Mouse (Mus musculus) hindbrain, embryonic 12.5 days (tissue): ENCODE data around the gene Pdk4. TPM values are rescaled to one million over a fixed set of nuclear protein-coding genes. Genes with fewer than 3 reads are reported as not detected.

Experiments
- ATAC-seq: fragments of 200-750 bp; cut with Nextera tagmentation; 2 replicates; pipeline ENCODE4 v1.8.0; 2017; ENCODE audit warnings: moderate TSS enrichment; ENCODE audit not compliant: low FRiP score
- H3K27ac ChIP-seq: fragments of 300-500 bp; sonication (generic); 2 replicates; pipeline ENCODE4 v1.5.1; 2016; ENCODE audit warnings: mild to moderate bottlenecking
- H3K27me3 ChIP-seq: fragments of 300-500 bp; sonication (generic); 2 replicates; pipeline ENCODE4 v1.6.1; 2016; ENCODE audit warnings: mild to moderate bottlenecking
- H3K36me3 ChIP-seq: fragments of 300-500 bp; sonication (generic); 2 replicates; pipeline ENCODE4 v1.6.1; 2016; ENCODE audit warnings: mild to moderate bottlenecking
- H3K4me1 ChIP-seq: fragments of 300-500 bp; sonication (generic); 2 replicates; pipeline ENCODE4 v1.6.1; 2016
- H3K4me2 ChIP-seq: fragments of 300-500 bp; sonication (generic); replicated peaks from 2 replicates; pipeline ENCODE4 v1.6.1; 2016; ENCODE audit warnings: mild to moderate bottlenecking
- H3K4me3 ChIP-seq: fragments of 300-500 bp; sonication (generic); 2 replicates; pipeline ENCODE4 v1.5.1; 2016; ENCODE audit warnings: mild to moderate bottlenecking
- H3K9ac ChIP-seq: fragments of 300-500 bp; sonication (generic); 2 replicates; pipeline ENCODE4 v1.6.1; 2016; ENCODE audit warnings: mild to moderate bottlenecking, moderate library complexity
- H3K9me3 ChIP-seq: fragments of 300-500 bp; sonication (generic); replicated peaks from 2 replicates; pipeline ENCODE4 v1.6.1; 2016; ENCODE audit warnings: mild to moderate bottlenecking
- WGBS: fragments of 180-500 bp; shearing (Covaris S2); methylation state at CpG from one replicate; pipeline ENCODE4 v1.1.7; 2016; 5-methylcytosine and 5-hydroxymethylcytosine counted together
- polyA plus RNA-seq: library from polyadenylated mRNA; unstranded; fragments of >200 nt; fragmentation: Nextera tagmentation; extraction: Ambion mirVana; gene quantifications from 2 replicates; pipeline ENCODE4 v1.2.1, GENCODE M21; 2016

Gene Pdk4
- polyA plus RNA-seq, 1 experiment from 2014 or later: 1.6 TPM

- H3K9ac ChIP-seq: no peak overlapping the region
- no peak overlapping the region for H3K4me3 ChIP-seq
- no peaks in the 10 kb centered on the region for H3K36me3 ChIP-seq
- H3K27ac ChIP-seq: no peak overlapping the region
- no peak for ATAC-seq
- peaks cover 7% of the 10 kb centered on the region; the same call in 1 of the 2 replicates for H3K4me1 ChIP-seq
- H3K4me2 ChIP-seq: peak overlapping the region; percentile 24
- no peaks in the 10 kb centered on the region for H3K9me3 ChIP-seq
- no peaks in the 10 kb centered on the region for H3K27me3 ChIP-seq
- 13% methylated on average over 14 of the region's 14 CpGs for WGBS
These were observed 53.6 kb downstream of the Pdk4 start for GRCm38 (mm10) chr6:5442316-5443085.

- Histone ChIP-seq H3K9me3 (no peaks in the 10 kb centered on the region), H3K36me3 (no peaks in the 10 kb centered on the region), H3K4me1 (peaks cover 7% of the 10 kb centered on the region; the same call in 1 of the 2 replicates), H3K4me3 (no peak overlapping the region), H3K9ac (no peak overlapping the region), H3K27ac (no peak overlapping the region), H3K4me2 (no peak overlapping the region), H3K27me3 (no peaks in the 10 kb centered on the region)
- WGBS: 83% methylated on average over 6 of the region's 6 CpGs
- ATAC-seq: no peak
These were observed 54.9 kb downstream of the Pdk4 start for GRCm38 (mm10) chr6:5441221-5441620.

- whole genome bisulfite sequencing: 40% methylated on average over 4 of the region's 4 CpGs
- H3K4me2 ChIP-seq: no peak overlapping the region
- H3K27ac ChIP-seq: no peak overlapping the region
- H3K27me3 ChIP-seq: no peaks in the 10 kb centered on the region
- no peak for ATAC-seq
- no peaks in the 10 kb centered on the region for H3K9me3 ChIP-seq
- H3K36me3 ChIP-seq: no peaks in the 10 kb centered on the region
- H3K4me3 ChIP-seq: no peak overlapping the region
- H3K9ac ChIP-seq: no peak overlapping the region
- H3K4me1 ChIP-seq: peaks cover under 1% of the 10 kb centered on the region; the same call in 1 of the 2 replicates
These were observed 58.4 kb downstream of the Pdk4 start for GRCm38 (mm10) chr6:5437757-5438156.

- Histone ChIP-seq H3K9ac (no peak overlapping the region), H3K27me3 (no peaks in the 10 kb centered on the region), H3K27ac (no peak overlapping the region), H3K36me3 (no peaks in the 10 kb centered on the region), H3K4me3 (no peak overlapping the region), H3K4me2 (no peak overlapping the region), H3K9me3 (no peaks in the 10 kb centered on the region), H3K4me1 (no peaks in the 10 kb centered on the region)
- WGBS: 81% methylated on average over 2 of the region's 2 CpGs
- no peak for ATAC-seq
These were observed 62.2 kb downstream of the Pdk4 start for GRCm38 (mm10) chr6:5433887-5434286.

Other genes starting within 250 kb of the Pdk4 start
- gene Pon3, start 240.0 kb downstream of the Pdk4 start, polyA plus RNA-seq: 6.1 and 6.8 TPM in 2 replicates
- gene Pon2, start 197.9 kb downstream of the Pdk4 start, polyA plus RNA-seq: 30.5 and 36.2 TPM in 2 replicates
- gene Asb4, start 112.9 kb downstream of the Pdk4 start, polyA plus RNA-seq: 18.7 and 28.8 TPM in 2 replicates
- gene Dync1i1, start 229.3 kb upstream of the Pdk4 start, polyA plus RNA-seq: 4.5 and 7.2 TPM in 2 replicates